Mouse (Mus musculus) urinary bladder, adult 18-20 months (tissue): ENCODE results near the gene Maml1.
A peak's percentile ranks its signal among the peaks of the same experiment; 100 is the strongest.

Experiments
- DNase-seq, 2 experiments: peaks; one replicate each; pipeline ENCODE4 v3.0.0; 2022; ENCODE audit warnings: low spot score in 2 of 2, mixed read lengths in 2 of 2

Maml1 gene

DNA sequence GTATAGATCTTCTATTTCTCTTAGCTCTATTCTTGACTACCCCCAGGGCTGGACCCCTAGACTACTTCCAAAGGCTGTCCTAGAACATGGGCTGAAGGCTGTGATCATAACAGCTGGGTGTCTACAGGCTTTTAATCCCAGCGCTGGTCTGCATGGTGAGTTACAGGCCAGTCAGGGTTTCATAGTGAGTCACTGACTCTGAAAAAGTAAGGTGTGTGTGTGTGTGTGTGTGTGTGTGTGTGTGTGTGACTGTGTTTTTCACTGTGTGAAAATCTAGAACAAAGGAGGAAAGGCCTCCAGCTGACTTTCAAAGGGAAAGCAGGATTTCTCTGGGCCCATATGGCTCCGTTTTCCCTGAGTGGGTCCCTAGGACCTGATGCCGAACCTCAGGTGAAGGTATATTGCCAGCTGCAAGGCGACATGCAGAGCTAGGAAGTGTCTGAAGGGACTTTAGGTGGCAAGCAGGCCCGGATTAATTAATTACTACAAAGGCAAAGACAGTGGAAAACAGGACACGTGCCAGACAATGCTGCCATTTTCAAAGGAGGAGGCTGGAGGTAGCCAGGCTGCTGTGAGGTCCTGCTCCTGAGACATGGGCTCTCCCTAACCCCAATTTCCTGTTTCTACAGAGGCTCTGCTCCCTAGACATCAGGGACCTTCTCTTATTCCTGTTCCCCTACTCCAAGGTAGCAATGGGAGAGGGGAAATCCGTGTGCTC lies 69.4 kb downstream of the Maml1 start:
- no peak for DNase-seq

DNA sequence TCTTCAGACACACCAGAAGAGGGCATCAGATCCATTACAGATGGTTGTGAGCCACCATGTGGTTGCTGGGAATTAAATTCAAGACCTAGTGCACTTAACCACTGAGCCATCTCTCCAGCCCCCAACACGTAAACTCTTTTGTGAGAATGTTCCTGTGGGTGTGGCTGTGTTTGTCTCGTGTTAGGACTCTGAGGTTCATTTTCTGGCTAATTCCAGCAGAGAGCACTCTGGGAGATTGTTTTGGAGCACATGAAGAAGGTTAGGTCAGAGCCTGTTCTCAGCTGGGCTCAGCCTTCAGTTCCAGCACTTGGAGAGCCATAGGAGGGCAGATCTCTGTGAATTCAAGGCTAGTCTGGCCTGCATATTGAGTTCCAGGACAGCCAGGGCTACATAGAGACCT lies 72.3 kb downstream of the Maml1 start:
- no peak for DNase-seq

DNA sequence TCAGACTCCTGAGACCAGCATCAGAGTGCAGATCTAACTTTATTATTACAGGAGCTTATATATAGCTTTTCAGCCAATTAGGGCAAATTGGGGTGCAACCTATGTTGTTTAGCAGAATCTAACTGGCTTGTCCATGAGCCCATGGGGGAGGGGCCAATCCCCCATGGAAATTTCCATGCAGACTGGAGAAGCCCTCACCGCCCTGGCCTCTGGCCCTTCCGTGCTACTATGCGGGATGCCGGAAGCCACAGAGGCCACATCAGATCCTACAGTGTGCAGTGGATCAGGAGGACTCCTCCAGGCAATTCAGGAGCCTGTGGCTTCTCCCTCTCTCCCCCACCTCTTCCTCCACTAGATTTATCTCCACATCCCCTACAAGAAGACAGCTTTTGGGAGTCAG lies 74.3 kb downstream of the Maml1 start:
- no peak for DNase-seq

DNA sequence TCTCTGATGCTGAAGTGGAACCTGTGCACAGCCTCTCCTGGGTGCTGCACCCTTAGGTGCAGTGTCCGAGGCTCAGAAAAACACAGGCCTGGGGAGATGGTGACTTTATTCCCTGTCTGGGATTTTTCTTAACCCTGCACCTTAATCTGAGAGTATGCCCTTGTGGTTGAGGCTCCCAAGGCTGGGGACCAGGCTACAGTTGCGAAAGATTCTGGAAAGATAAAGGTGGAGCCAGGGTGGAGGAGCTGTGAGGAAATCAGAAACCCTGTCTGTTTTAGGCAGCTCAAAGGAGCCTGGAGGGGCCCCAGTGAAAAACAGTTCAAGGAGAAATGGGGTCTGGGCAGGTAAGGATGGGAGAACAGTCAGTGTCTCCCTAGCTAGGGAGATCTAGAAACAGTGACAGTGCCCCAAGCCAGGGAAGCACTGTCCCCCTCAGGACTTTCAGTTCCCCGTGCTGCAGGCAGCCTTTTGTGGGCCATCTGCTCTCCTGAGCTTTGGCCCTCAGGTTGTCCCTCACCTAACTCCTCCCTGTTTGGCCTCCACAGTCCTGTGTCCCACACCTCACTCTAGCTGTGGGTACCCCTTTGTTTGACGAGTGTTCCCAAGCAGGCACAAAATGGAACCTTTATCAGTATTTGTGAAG lies 75.3 kb downstream of the Maml1 start:
- no peak for DNase-seq

DNA sequence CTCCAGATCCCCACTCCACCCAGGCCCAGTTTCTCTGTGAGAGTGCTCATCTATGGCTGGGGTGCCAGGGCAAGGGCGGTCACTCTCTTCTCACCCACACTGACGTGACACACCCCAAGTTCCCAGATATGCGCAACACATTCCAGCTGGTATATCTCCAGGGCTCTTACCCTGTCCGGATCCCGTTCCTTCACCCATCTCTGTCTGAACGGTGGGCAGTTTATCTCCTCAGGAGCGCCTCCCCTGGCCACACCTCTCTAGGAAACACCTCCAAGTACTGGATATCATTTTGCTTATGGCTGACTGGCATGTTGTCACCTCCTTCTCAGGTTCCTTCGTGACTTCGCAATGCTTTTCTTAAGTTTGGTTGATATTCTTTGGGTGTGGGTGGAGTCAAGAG lies 76.5 kb downstream of the Maml1 start:
- DNase-seq, result no peak

DNA sequence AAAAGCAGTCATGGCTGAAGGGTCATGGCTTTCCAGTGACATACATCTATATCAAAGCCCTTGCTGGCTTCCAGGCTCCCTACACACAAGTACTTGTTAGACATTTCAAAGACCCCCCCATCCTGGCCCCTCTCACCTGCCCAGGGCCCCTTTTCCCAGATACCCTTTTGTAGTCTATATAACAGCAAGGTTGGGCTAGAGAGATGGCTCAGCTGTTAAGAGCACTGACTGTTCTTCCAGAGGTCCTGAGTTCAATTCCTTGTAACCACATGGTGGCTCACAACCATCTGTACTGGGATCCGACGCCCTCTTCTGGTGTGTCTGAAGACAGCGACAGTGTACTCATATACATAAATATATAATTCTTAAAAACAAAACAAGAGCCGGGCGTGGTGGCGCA lies 77.5 kb downstream of the Maml1 start:
- no peak for DNase-seq

DNA sequence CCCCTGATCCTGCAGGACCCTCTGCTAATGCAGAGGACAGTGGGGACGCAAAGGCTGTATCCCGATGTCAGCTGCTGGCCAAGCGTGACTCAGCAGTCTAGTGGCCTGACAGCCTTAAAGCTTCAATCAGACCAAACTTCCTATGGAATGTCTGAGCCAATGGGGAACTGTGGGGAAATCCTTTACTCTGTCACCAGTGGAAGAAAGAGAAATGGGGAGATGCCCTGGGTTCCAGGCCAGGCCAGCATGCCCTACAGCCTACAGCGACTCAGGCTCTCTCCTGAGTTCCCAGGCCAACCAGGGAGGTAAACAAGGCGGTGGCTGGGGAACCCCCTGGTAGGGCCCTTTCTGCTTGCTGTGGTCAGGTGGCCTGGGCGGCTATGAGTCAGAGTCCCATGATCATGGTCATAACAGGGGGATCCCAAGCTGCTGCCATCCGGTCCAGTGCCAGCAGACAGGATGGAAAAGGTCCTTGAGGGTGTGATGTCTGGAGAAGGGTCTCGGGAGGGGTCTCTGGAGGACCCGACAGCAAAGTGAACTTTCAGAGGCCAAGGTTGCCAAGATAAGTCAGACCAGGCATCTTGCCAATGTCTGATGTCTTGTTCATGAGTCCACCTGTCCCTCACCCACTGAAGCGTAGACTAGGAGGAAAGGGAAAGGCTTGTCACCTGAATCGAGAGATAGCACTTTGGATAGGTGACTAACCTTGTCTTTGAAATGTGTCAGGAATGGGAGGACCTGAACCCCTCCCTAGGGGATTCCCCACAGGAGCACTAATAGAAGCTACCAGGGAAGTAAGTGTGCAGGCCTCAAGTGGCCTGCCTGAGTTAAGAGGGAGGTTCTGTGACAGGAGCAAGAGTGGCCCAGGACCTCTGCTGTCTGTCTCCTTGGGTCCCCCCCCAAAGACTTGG lies 79.0 kb downstream of the Maml1 start:
- peak; percentile 83 to 88 for DNase-seq

DNA sequence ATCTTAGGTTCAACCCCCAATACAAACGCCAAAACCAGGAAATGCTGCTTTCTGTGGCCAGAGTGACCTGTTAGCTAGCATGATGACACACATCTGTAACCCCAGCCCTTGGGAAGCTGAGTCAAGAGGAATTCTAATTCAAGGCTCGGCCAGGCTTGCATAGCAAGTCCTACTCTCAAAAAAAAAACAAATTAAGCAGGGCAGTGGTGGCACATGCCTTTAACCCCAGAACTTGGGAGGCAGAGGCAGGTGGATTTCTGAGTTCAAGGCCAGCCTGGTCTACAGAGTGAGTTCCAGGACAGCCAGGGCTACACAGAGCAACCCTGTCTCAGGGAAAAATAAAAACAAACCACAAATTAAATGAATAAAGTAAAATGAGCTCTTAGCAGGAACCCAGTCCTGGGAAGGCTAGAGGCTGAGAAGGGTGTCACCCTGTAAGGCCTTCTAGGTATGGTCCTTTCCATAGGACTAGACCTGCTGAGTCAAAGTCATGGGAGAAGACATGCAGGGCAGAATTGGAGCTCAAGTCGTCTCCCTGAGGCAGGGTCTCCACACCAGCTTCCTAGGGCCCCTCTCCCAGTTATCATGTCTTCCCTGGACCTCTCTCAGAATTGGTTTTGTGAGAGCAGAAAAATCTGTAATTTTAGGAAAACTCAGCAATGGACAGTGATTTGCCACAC lies 79.9 kb downstream of the Maml1 start:
- no peak for DNase-seq

DNA sequence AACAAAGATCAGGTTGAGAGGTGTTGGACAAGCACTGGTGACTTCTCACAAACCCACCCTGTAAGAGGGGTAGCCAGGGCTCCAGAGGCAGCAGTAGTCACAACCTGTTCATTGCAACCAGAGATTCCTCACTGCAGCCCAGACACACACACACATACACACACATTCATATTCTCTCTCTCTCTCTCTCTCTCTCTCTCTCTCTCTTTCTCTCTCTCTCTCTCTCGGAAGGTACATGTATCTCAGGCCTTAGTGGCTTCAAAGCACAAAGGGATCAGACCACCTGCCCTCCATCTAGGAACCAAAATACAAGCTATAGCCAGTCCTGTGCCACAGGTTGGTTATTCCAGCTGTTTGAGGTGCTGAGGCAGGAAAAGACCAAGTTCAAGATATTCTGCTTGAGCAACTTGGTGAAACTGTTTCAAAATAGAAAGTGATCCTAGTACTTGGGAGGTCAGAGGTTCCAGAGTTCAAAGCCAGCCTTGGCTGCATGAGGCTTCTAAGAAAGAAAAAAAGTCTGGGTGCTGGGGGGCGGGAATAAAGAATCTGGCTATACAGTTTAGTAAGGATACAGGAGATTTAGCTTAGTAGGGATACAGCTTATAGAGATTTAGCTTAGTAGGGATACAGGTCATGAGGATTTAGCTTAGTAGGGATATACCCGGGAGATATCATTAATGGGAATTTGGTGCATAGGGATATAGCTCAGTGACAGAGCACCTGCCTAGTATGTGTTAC lies 80.6 kb downstream of the Maml1 start:
- DNase-seq, result no peak

DNA sequence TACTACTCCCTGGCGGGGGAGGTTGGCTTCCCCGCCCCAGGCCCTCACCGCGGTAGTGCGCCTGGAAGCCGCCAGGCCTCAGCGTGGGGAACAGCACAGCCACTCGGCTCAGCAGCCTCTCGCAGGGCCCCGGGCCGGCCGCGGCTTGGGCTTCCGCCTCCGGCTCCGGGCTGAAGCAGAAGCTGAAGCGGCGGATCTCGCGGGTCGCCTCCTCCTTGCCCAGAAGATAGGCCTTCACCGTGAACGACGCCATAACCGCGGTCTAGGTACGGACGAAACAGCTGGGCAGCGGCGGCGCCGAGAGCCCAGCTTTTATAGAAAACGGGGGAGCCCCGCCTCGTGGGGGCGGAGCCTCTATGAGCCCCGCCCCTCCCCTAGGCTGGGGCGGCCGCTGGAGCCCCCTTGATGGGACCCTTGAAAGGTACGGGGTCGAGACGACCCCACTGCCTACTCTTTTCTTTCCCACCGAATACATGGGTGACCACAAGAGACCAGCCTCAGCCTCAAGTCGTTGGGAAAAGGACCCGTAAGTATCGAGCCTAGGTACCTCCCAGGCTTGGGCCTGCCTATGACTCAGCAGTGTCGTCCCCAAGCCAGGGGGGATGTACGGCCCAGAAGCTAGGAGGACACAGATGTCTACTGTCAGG lies 81.5 kb downstream of the Maml1 start, which contains the start of the genes Sqstm1 and Mgat4b:
Sqstm1 (minus strand) TSS at position 323 of the 647 bp plus-strand sequence.
Mgat4b (plus strand) TSS at position 386 of the 647 bp plus-strand sequence.
- peak; percentile 78 to 85 for DNase-seq

DNA sequence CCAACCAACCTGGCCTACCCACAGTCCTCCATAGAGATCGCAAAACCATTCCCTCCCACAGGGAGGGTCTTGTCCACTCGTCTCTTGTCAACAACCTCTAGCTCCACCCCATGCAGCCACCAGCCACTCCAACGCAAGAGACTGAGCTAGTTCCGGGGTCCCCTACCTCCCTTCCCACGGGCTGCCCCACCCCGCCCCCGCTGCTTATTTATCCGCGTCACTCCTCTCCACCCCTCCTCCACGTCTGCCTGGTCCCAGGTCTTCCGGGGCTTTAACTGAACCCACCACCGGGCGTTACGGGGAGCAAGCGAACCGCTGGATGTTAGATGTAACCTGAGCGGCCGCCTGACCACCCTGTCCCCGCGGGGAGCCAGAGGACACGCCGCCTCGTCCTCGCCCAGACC lies 82.0 kb downstream of the Maml1 start:
- peak; percentile 62 to 89 for DNase-seq

DNA sequence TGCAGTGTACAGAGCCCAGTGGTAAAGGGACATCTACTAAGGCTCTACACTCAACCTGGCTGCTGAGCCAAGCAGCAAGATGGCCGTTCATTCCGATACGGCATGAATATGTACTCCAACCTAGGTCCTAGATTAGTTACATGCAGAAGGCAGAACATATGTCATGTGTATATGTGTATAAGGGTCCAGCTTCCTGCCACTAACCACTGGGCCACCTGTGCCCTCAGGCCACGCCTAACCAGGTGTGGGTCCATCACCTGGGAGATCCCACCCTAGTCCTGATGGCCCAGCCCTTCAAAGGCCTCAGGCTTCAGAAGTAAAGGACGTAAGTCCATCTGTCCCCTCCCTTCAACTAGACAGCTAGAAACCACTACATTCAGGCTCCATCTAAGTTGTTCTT lies 84.1 kb downstream of the Maml1 start:
- DNase-seq, result no peak

DNA sequence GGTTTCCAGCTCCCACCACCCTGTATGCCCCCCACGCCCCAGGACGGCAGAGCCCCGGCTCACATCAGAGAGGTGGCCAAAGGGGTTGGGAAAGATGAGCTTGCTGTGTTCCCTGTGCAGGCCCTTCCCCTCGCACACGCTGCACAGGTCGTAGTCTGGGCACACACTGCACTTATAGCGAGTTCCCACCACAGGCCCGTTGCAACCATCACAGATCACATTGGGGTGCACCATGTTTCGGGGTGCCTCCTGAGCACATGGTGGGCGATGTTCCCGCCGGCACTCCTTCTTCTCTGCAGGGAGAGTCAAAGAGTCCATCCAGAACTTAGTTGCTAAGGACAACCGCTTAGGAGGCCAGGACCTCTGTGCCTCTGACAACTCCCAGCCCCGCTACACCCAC lies 84.8 kb downstream of the Maml1 start:
- DNase-seq, result no peak

DNA sequence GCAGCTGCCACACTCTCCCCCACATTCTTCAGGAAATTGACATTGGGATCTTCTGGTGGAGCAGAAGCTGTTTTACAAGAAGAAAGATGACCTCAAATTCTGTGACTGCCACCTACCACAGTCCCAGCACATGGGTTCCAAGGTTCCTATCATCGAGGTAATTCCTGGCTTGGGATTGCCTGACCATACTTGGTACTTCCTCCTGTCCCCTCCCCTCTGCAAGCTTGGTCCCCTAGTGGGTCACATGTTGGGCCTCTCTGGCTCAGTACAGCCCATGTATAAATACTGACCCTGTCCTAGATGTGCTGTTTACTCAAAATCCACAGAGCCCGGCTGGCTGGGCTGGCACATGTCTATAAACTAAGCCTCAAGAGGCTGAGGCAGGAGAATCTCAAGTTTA lies 86.1 kb downstream of the Maml1 start:
- DNase-seq, result no peak
